Mouse (Mus musculus) erythroid progenitor cell, adult 5-6 weeks (primary cell): ENCODE measurements around the gene Sptlc3. TPM values are rescaled to one million over a fixed set of nuclear protein-coding genes. Genes with fewer than 3 reads are reported as not detected.

ENCODE experiments used
- ATAC-seq: replicated peaks from 2 replicates; pipeline ENCODE4 v1.8.0; 2016; ENCODE audit warnings: moderate number of reproducible peaks, mild to moderate bottlenecking, moderate TSS enrichment, inconsistent platforms; ENCODE audit not compliant: poor library complexity, low FRiP score, severe bottlenecking
- total RNA-seq, 2 experiments: library from RNA; stranded (forward) in 1 of 2; stranded (reverse) in 1 of 2; fragments of 150-400 nt in 1 of 2; fragments of 186-747, 209-891 nt in 1 of 2; gene quantifications; 2 replicates each; pipeline versions ENCODE4 v1.2.3 to v1.2.4; 2015 to 2017; ENCODE audit warnings: low replicate concordance in 2 of 2

The Sptlc3 gene
- total RNA-seq, 2 experiments from 2014 or later = not detected

GRCm38 (mm10) chr2:139629653-139630052 is 135.9 kb downstream of the Sptlc3 start:
- no peak for ATAC-seq

DNA sequence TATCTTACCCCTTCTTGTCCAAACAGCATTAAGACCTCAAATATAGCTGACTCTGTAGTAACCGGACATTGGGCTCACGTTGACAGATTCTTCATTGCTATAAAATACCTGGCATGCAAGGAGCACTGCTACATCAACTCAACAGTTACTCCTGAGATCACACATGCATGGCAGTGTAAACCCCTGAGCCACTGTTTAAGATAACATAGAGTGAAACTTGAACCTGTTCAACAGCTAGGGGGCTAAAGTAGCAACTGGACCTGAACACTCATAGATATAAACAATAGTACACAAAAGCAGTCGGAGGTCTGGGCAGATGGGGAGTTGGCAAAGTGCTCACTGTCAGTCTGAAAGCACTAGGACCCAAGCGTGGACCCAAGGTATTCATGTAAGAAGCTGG is 140.8 kb downstream of the Sptlc3 start:
- no peak for ATAC-seq

GRCm38 (mm10) chr2:139637861-139638260 is 144.1 kb downstream of the Sptlc3 start:
- ATAC-seq = no peak

GRCm38 (mm10) chr2:139641757-139642385 is 148.2 kb downstream of the Sptlc3 start:
- ATAC-seq = no peak

- ATAC-seq = no peak
These were observed 155.8 kb downstream of the Sptlc3 start for GRCm38 (mm10) chr2:139649518-139649917.

DNA sequence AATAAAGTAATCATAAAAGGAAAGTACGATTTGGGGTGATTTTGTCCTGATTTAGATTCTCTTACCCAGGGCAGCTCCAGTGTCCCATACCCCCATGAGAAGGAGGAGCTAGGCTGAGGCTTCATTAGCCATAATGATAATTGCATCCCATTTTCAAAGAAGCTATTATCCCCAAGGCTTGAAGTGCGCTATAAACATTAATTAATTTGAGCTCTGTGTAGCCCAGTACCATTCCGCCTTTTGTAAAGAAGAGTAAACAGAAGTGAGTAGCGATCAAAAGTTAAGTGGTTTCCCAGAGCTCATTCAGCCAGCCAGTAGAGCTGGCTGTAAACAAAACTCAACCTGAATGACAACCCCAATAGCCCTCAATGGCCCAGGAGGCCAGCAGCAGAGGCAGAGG is 163.0 kb downstream of the Sptlc3 start:
- no peak for ATAC-seq

DNA sequence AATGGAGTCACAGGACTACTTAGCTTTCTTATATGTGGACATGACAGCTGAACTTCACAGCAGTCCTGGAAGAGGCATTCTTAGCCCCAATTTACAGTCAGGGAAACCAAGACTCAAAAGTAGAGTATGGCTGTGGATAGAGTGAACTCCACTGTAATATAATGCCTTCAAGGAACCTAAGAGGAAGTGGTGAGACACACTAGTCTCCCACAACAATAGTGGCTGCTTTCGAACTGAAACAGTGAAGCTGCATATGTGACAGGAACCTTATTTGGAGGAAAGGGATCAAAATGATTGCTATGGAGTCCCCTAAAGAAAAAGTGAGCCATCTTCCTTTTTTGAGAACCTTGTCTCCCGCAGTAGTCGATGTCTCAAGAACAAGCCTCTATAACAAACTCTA is 178.1 kb downstream of the Sptlc3 start:
- no peak for ATAC-seq

- no peak for ATAC-seq
These were observed 178.7 kb downstream of the Sptlc3 start for GRCm38 (mm10) chr2:139672371-139672770.

DNA sequence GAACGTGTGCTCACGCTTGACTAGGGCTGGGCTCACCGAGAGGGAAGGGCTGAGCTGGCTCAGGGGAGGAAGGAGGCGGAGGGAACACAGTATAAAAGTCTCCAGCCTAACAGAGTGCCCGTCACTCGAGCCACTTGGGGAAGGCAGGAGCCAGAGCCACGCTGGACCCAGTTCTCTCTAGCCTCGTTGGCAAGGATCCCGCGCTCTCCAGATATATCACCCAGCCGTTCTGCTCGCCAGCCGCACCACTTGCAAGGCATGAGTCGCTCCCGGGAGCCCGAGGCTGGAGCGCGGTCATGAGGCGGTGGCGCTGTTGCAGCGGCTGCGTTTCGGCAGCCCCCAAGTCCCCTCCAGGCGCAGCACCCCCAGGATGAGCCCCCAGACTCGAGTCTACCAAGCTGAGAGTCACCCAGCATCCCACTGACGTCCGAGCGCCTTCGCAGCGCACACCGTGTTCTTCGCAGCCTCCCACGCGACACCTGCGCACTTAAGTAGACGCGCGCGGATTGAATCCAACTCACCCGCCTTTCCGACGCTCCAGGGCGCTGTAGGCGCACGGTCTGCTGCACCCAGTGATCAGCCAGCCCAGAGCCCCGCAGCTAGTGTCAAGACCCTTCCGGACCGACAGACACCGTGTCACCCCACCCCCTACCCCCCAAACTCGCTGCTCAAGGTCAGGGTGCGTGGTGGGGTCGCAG is 183.5 kb downstream of the Sptlc3 start:
- ATAC-seq = no peak

DNA sequence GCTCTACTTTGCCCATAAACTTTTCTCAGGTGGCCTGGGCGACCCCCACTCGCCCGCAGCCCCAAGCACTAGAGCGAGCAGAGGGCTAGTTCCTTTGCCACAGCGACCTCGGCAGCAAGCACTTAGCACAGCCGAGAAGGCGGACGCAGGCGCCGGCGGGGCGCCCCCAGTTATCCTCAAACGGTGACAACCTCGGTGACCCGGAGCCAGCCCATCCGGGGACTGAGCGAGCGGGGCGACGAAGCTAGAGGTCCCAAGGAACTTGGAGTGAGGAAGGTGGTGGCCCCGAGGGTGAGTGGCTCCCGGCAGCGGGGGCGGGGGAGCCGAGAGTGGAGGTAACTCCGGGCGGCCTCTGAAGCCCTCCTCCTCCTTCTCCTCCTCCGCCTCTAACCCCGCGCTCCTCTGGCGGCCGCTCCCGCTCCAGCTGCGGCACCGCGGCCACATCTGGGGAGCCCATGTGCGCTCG is 184.1 kb downstream of the Sptlc3 start, which contains the start of gene Ism1:
Ism1 (plus strand) TSS at position 370 of the 466 bp plus-strand sequence.
- no peak for ATAC-seq

DNA sequence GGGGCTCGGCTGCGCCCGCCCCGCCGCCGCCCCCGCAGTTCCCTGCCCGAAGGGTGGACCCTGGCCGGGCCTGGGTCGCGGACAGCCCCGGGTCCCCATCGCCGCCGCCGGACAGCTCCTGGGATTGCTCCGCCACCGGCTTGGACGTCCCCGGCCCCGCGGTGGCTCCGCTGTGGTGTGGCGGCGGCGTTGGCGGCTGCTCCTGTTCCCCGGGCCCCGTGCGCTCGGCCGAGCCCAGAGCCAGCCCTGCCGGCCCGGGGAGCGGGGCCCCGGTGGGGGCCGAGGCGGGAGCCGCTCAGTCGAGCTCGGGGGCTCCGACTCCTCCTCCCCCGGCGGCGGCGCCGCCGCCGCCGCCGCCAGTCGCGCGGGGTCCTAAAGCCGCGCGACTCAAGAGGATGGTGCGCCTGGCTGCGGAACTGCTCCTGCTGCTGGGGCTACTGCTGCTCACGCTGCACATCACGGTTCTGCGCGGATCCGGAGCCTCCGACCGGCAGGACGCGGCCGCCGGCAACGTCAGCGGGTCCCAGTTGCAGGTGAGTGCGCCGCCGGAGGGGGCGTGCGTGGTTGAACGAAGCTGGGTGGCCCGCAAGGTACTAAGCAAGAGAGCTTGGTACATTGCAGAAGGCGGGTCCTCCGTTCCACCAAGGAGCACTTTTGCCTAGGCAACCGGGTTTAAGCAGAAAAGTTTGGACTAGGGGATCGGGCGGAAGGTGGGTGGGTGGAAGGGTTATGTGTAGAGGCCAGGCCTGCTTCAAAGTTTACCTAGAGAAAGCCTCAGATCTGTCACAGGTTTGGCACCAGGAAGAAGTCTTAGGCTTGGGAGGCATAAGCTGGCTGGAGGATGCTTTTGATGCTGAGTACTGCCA is 184.8 kb downstream of the Sptlc3 start:
- no peak for ATAC-seq

GRCm38 (mm10) chr2:139682540-139682939 is 188.8 kb downstream of the Sptlc3 start:
- ATAC-seq = no peak

Other genes starting within 250 kb of the Sptlc3 start
- gene Ism1, start 184.3 kb downstream of the Sptlc3 start, total RNA-seq (2015; ENCODE audit: low replicate concordance) = not detected in 2 replicates
- 0.64 TPM in 1 of 2 replicates, not detected in the other for gene Ism1, start 184.3 kb downstream of the Sptlc3 start, total RNA-seq (2017; ENCODE audit: low replicate concordance)